Mouse (Mus musculus): ENCODE results near the gene Ddias. TPM values are rescaled to one million over a fixed set of nuclear protein-coding genes. Genes with fewer than 3 reads are reported as not detected.
"Not testable (repeated sequence)": the region's sequence is repeated elsewhere in the genome, so short reads cannot be mapped to it uniquely, and the experiment has no call there.

Gene Ddias
- 18.2 and 23.3 TPM in 2 replicates for polyA plus RNA-seq (2014; fragmentation: Nextera tagmentation; extraction: Ambion mirVana)

GRCm38 (mm10) chr7:92874116-92874675 lies at the start of gene Ddias, which contains the start of gene Prcp:
Gene Ddias, minus strand, starts transcription at chr7:92874247.
Gene Prcp, plus strand, starts transcription at chr7:92874470.
- WGBS: under 1% methylated on average over 53 of the region's 53 CpGs
- peak; percentile 92 for ATAC-seq (ENCODE audit: low FRiP score)
- peak within 1 kb of the TSS; percentile 58 for H3K4me3 ChIP-seq (ENCODE audit: low read depth, low read length)
- no peaks in the 10 kb centered on the region for H3K27me3 ChIP-seq (ENCODE audit: control insufficient read depth, insufficient read depth, low read length)
- DNase-seq (ENCODE audit: low spot score): peak; percentile 98
- H3K27ac ChIP-seq (ENCODE audit: low read depth, low read length): peak within 1 kb of the TSS; percentile 97
- no peaks in the 10 kb centered on the region for H3K9me3 ChIP-seq (ENCODE audit: control insufficient read depth, low read length)
- peak within 1 kb of the TSS; percentile 80 for H3K9ac ChIP-seq (ENCODE audit: low read depth, low read length)
- peak within 1 kb of the TSS; percentile 75 for H3K4me2 ChIP-seq (replicated peaks; ENCODE audit: low read depth, low read length)
- H3K36me3 ChIP-seq (ENCODE audit: control insufficient read depth, insufficient read depth, low read length): no peaks in the 10 kb centered on the region
- peaks cover 4% of the 10 kb centered on the region; the same call in 1 of the 2 replicates for H3K4me1 ChIP-seq (replicated peaks; ENCODE audit: control insufficient read depth, insufficient read depth, low read length)

GRCm38 (mm10) chr7:92920857-92921172 lies 46.8 kb upstream of the Ddias start:
- no peak overlapping the region for H3K4me2 ChIP-seq (replicated peaks; ENCODE audit: low read depth, low read length)
- H3K36me3 ChIP-seq (ENCODE audit: control insufficient read depth, insufficient read depth, low read length): no peaks in the 10 kb centered on the region
- no peak overlapping the region for H3K9ac ChIP-seq (ENCODE audit: low read depth, low read length)
- WGBS: 83% methylated on average over 2 of the region's 2 CpGs
- ATAC-seq (ENCODE audit: low FRiP score) (no peak), DNase-seq (ENCODE audit: low spot score) (no peak)
- H3K9me3 ChIP-seq (ENCODE audit: control insufficient read depth, low read length): no peaks in the 10 kb centered on the region
- no peak overlapping the region for H3K4me3 ChIP-seq (ENCODE audit: low read depth, low read length)
- H3K4me1 ChIP-seq (replicated peaks; ENCODE audit: control insufficient read depth, insufficient read depth, low read length): no peaks in the 10 kb centered on the region
- H3K27ac ChIP-seq (ENCODE audit: low read depth, low read length): no peak overlapping the region
- H3K27me3 ChIP-seq (ENCODE audit: control insufficient read depth, insufficient read depth, low read length): no peaks in the 10 kb centered on the region

GRCm38 (mm10) chr7:92920172-92920856 lies 46.3 kb upstream of the Ddias start:
- Histone ChIP-seq H3K4me1 (replicated peaks; ENCODE audit: control insufficient read depth, insufficient read depth, low read length) (no peaks in the 10 kb centered on the region), H3K36me3 (ENCODE audit: control insufficient read depth, insufficient read depth, low read length) (no peaks in the 10 kb centered on the region), H3K4me3 (ENCODE audit: low read depth, low read length) (no peak overlapping the region), H3K27me3 (ENCODE audit: control insufficient read depth, insufficient read depth, low read length) (no peaks in the 10 kb centered on the region), H3K9ac (ENCODE audit: low read depth, low read length) (no peak overlapping the region), H3K4me2 (replicated peaks; ENCODE audit: low read depth, low read length) (no peak overlapping the region), H3K27ac (ENCODE audit: low read depth, low read length) (no peak overlapping the region), H3K9me3 (ENCODE audit: control insufficient read depth, low read length) (no peaks in the 10 kb centered on the region)
- no peak for ATAC-seq (ENCODE audit: low FRiP score)
- WGBS: 81% methylated on average over 6 of the region's 6 CpGs
- DNase-seq (ENCODE audit: low spot score): no peak

- WGBS: 67% methylated on average over 7 of the region's 7 CpGs
- H3K27me3 ChIP-seq (ENCODE audit: control insufficient read depth, insufficient read depth, low read length); H3K9me3 ChIP-seq (ENCODE audit: control insufficient read depth, low read length); H3K9ac ChIP-seq (ENCODE audit: low read depth, low read length); H3K27ac ChIP-seq (ENCODE audit: low read depth, low read length); H3K4me3 ChIP-seq (ENCODE audit: low read depth, low read length); H3K4me1 ChIP-seq (replicated peaks; ENCODE audit: control insufficient read depth, insufficient read depth, low read length); DNase-seq (ENCODE audit: low spot score); H3K4me2 ChIP-seq (replicated peaks; ENCODE audit: low read depth, low read length); H3K36me3 ChIP-seq (ENCODE audit: control insufficient read depth, insufficient read depth, low read length): not testable (repeated sequence)
- peak; percentile 45; the same call in 1 of the 2 replicates for ATAC-seq (ENCODE audit: low FRiP score)
Measured at GRCm38 (mm10) chr7:92904285-92904684, 30.2 kb upstream of the Ddias start.

- peak; percentile 91 for ATAC-seq (ENCODE audit: low FRiP score)
- no peak overlapping the region for H3K27ac ChIP-seq (ENCODE audit: low read depth, low read length)
- no peak overlapping the region for H3K4me2 ChIP-seq (replicated peaks; ENCODE audit: low read depth, low read length)
- no peaks in the 10 kb centered on the region for H3K36me3 ChIP-seq (ENCODE audit: control insufficient read depth, insufficient read depth, low read length)
- no peak overlapping the region for H3K4me3 ChIP-seq (ENCODE audit: low read depth, low read length)
- 53% methylated on average over 7 of the region's 7 CpGs for WGBS
- DNase-seq (ENCODE audit: low spot score): peak; percentile 86
- H3K4me1 ChIP-seq (replicated peaks; ENCODE audit: control insufficient read depth, insufficient read depth, low read length): no peaks in the 10 kb centered on the region
- H3K9me3 ChIP-seq (ENCODE audit: control insufficient read depth, low read length): no peaks in the 10 kb centered on the region
- no peaks in the 10 kb centered on the region for H3K27me3 ChIP-seq (ENCODE audit: control insufficient read depth, insufficient read depth, low read length)
- no peak overlapping the region for H3K9ac ChIP-seq (ENCODE audit: low read depth, low read length)
Measured at GRCm38 (mm10) chr7:92903360-92904038, 29.5 kb upstream of the Ddias start.

GRCm38 (mm10) chr7:92897021-92897420 lies 23.0 kb upstream of the Ddias start:
- H3K4me3 ChIP-seq (ENCODE audit: low read depth, low read length): no peak overlapping the region
- DNase-seq (ENCODE audit: low spot score) (peak; percentile 27), ATAC-seq (ENCODE audit: low FRiP score) (no peak)
- H3K4me2 ChIP-seq (replicated peaks; ENCODE audit: low read depth, low read length): no peak overlapping the region
- no peak overlapping the region for H3K9ac ChIP-seq (ENCODE audit: low read depth, low read length)
- H3K36me3 ChIP-seq (ENCODE audit: control insufficient read depth, insufficient read depth, low read length): no peaks in the 10 kb centered on the region
- H3K27ac ChIP-seq (ENCODE audit: low read depth, low read length): no peak overlapping the region
- no peaks in the 10 kb centered on the region for H3K9me3 ChIP-seq (ENCODE audit: control insufficient read depth, low read length)
- no peaks in the 10 kb centered on the region for H3K4me1 ChIP-seq (replicated peaks; ENCODE audit: control insufficient read depth, insufficient read depth, low read length)
- WGBS: 55% methylated on average over 2 of the region's 2 CpGs
- no peaks in the 10 kb centered on the region for H3K27me3 ChIP-seq (ENCODE audit: control insufficient read depth, insufficient read depth, low read length)

- Histone ChIP-seq H3K9ac (ENCODE audit: low read depth, low read length) (no peak overlapping the region), H3K4me2 (replicated peaks; ENCODE audit: low read depth, low read length) (no peak overlapping the region), H3K36me3 (ENCODE audit: control insufficient read depth, insufficient read depth, low read length) (no peaks in the 10 kb centered on the region), H3K27ac (ENCODE audit: low read depth, low read length) (no peak overlapping the region), H3K27me3 (ENCODE audit: control insufficient read depth, insufficient read depth, low read length) (no peaks in the 10 kb centered on the region), H3K4me3 (ENCODE audit: low read depth, low read length) (no peak overlapping the region), H3K9me3 (ENCODE audit: control insufficient read depth, low read length) (no peaks in the 10 kb centered on the region), H3K4me1 (replicated peaks; ENCODE audit: control insufficient read depth, insufficient read depth, low read length) (no peaks in the 10 kb centered on the region)
- 89% methylated on average over 5 of the region's 5 CpGs for WGBS
- DNase-seq (ENCODE audit: low spot score) (no peak), ATAC-seq (ENCODE audit: low FRiP score) (no peak)
Measured at GRCm38 (mm10) chr7:92896036-92896435, 22.0 kb upstream of the Ddias start.

- no peak for ATAC-seq (ENCODE audit: low FRiP score)
- Histone ChIP-seq H3K9me3 (ENCODE audit: control insufficient read depth, low read length) (no peaks in the 10 kb centered on the region), H3K4me1 (replicated peaks; ENCODE audit: control insufficient read depth, insufficient read depth, low read length) (no peaks in the 10 kb centered on the region), H3K36me3 (ENCODE audit: control insufficient read depth, insufficient read depth, low read length) (no peaks in the 10 kb centered on the region), H3K27me3 (ENCODE audit: control insufficient read depth, insufficient read depth, low read length) (no peaks in the 10 kb centered on the region), H3K4me3 (ENCODE audit: low read depth, low read length) (no peak overlapping the region), H3K9ac (ENCODE audit: low read depth, low read length) (no peak overlapping the region), H3K4me2 (replicated peaks; ENCODE audit: low read depth, low read length) (no peak overlapping the region), H3K27ac (ENCODE audit: low read depth, low read length) (no peak overlapping the region)
- 56% methylated on average over 3 of the region's 3 CpGs for WGBS
- DNase-seq (ENCODE audit: low spot score): no peak
Measured at GRCm38 (mm10) chr7:92893478-92893877, 19.4 kb upstream of the Ddias start.
